Mouse (Mus musculus): ENCODE measurements at regions not wholly inside any gene's neighbourhood (a gene's known extent, or its start where the extent isn't known, plus 50 kb on each side); places are given as distances from the start of the nearest gene placed in this dataset.

DNA sequence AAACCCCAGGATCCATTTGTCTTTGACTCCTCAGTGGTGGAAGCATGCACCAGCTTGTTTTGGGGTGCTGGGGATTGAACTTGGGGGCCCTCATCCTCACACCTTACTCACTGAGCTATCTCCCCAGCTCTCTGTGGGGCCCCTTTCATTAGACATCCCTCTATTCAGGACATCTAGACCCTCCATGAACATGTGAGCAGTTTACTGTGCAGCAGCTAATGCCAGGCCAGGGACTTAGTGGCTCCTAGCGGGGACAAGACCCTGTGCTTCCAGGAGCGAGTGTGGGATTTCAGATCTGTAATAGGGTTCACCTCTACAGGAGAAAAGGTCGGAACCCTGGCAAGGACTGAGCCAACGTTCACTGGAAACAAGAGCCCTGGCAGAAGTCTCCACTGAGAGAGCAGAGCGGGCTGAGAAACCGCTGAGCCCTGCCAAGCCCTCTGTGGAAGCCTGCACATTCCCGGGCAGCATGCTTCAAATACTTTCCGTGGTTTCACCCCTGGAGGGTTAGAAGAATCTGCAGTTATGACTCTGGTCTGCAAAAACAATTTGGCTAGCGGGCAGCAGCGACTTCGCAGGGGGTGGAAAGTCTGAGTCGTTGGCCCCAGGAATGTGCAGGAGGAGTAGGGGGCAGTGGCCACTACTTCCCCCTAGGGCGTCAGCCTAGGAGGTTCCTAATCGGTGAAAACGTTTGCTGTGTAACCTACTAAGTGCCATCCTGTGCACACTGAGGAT, 125.6 kb downstream of the Smad6 start:
- Histone ChIP-seq H3K4me3 (replicated peaks; ENCODE audit: low read length) (no peak overlapping the region), H3K9me3 (ENCODE audit: low read length) (peaks cover 4% of the 10 kb centered on the region), H3K27me3 (ENCODE audit: insufficient read depth, low read length) (peaks cover 17% of the 10 kb centered on the region), H3K4me1 (replicated peaks; ENCODE audit: low read depth, low read length) (0 out of 2 replicates have a peak, but pooled peaks cover 4% of the 10 kb centered on the region), H3K36me3 (ENCODE audit: insufficient read depth, low read length) (no peaks in the 10 kb centered on the region)
- TF ChIP-seq NANOG (IDR thresholded peaks at IDR 0.05; ENCODE audit: borderline replicate concordance, low read length) (no peak), CTCF (conservative IDR thresholded peaks at IDR 0.05; ENCODE audit: low read length) (no peak), POU5F1 (IDR thresholded peaks at IDR 0.05; ENCODE audit: borderline replicate concordance, low read length) (no peak)

DNA sequence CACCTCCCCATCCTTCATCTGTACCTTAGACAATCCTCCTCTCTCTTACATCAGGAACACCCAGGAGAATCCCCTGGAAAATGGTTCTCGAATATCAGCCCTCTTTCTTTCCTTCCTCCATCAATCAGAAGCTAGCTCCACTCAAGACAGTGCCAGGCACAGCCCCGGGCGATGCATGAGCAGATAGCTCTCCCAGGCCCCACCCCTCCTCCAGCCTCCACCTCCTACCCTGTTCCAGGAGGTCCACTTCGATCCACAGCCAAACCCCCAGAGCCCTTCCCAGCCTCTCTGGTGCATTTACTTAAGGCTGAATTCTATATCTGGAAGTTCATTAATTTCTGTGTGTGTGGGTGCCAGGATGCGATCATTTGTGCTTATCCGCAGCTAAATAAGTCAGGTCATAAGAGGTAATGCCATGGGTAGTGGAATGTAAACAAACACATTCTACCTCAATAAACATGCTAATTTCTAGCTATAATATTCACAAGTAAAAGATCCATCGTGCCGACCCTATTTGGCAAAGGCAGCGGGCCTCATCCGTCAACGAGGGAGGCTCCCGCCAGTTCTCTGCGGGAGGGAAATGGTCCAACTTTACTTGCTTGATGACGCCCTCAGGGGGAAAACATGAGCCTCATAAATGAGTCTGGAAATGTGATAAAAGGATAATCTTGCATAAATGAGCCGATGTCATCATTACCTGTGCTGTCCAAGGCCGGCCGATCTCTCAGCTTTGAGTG, 129.5 kb downstream of the Smad6 start:
- Histone ChIP-seq H3K4me3 (replicated peaks; ENCODE audit: low read length) (no peak overlapping the region), H3K4me1 (replicated peaks; ENCODE audit: low read depth, low read length) (0 out of 2 replicates have a peak, but pooled peaks cover 4% of the 10 kb centered on the region), H3K36me3 (ENCODE audit: insufficient read depth, low read length) (no peaks in the 10 kb centered on the region), H3K9me3 (ENCODE audit: low read length) (peaks cover 16% of the 10 kb centered on the region), H3K27me3 (ENCODE audit: insufficient read depth, low read length) (peaks cover 17% of the 10 kb centered on the region)
- no peak for TF ChIP-seq CTCF (conservative IDR thresholded peaks at IDR 0.05; ENCODE audit: low read length)
- TF ChIP-seq POU5F1 (IDR thresholded peaks at IDR 0.05; ENCODE audit: borderline replicate concordance, low read length): no peak
- no peak for TF ChIP-seq NANOG (IDR thresholded peaks at IDR 0.05; ENCODE audit: borderline replicate concordance, low read length)

DNA sequence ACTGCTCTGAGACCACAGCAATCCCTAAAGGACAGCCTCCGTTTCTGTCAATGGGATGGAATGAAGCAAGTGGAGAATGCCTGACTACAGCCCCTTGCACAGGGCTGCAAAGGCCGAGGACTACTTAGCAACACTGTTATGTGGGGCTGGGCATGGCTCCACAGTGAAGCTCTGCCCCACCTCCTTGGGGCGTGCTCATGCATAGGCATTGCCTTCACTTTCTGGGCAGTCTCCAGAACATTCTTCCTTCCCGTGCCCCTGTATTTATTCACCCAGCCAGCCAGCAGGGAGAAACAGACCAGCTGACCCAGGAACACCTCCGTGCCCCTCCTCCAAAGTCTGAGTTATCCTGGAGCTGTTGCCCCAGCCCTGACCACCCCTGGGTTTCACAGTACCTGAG, 131.1 kb downstream of the Smad6 start:
- no peak overlapping the region for H3K4me3 ChIP-seq (replicated peaks; ENCODE audit: low read length)
- no peaks in the 10 kb centered on the region for H3K4me1 ChIP-seq (replicated peaks; ENCODE audit: low read depth, low read length)
- TF ChIP-seq CTCF (conservative IDR thresholded peaks at IDR 0.05; ENCODE audit: low read length) (no peak), POU5F1 (IDR thresholded peaks at IDR 0.05; ENCODE audit: borderline replicate concordance, low read length) (no peak), NANOG (IDR thresholded peaks at IDR 0.05; ENCODE audit: borderline replicate concordance, low read length) (no peak)
- H3K9me3 ChIP-seq (ENCODE audit: low read length): peaks cover 16% of the 10 kb centered on the region
- H3K36me3 ChIP-seq (ENCODE audit: insufficient read depth, low read length): no peaks in the 10 kb centered on the region
- H3K27me3 ChIP-seq (ENCODE audit: insufficient read depth, low read length): peaks cover 7% of the 10 kb centered on the region; the same call in 1 of the 2 replicates

DNA sequence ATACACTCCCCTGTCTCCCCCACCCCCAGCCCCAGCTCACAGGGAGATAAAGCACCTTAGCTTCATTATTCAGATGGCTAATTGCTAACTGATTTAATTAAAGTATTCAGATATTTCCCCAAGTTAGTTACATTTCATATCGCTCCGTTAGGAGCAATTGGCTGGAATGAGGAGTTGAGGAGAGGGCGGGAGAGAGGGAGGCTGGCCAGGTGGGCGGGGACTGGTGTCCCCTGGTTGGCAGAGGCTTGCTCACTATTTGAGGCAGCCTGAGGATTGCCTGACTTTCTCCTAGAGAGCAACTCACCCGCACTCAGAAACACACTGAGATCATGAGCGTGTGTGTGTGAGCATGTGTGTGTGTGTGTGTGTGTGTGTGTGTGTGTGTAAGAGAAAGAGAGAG, 131.8 kb upstream of the Smad3 start:
- Histone ChIP-seq H3K4me3 (replicated peaks; ENCODE audit: low read length) (no peak overlapping the region), H3K4me1 (replicated peaks; ENCODE audit: low read depth, low read length) (no peaks in the 10 kb centered on the region; the same call in 1 of the 2 replicates), H3K9me3 (ENCODE audit: low read length) (peaks cover 16% of the 10 kb centered on the region), H3K27me3 (ENCODE audit: insufficient read depth, low read length) (no peaks in the 10 kb centered on the region; the same call in 1 of the 2 replicates), H3K36me3 (ENCODE audit: insufficient read depth, low read length) (no peaks in the 10 kb centered on the region)
- TF ChIP-seq NANOG (IDR thresholded peaks at IDR 0.05; ENCODE audit: borderline replicate concordance, low read length) (no peak), POU5F1 (IDR thresholded peaks at IDR 0.05; ENCODE audit: borderline replicate concordance, low read length) (no peak)

DNA sequence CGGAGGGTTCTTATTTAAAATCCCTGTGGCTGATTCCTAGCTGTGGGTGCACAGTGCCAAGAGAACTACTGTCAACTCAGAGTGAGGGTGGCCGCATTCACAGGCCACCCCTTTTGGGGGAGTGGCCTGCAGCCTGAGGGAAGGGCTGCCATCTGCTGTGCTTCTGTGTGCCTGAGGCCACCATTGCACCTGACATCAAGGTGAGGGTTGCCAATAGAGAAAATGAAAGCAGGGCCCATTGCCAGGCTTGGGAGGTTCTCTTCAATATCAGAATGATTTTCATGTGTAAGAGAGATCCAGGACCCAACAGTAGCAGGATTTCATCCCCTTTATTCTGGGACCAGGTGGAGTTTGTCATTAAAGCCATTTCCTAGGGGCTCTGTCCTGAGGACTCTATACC, 127.2 kb upstream of the Smad3 start:
- H3K4me3 ChIP-seq (replicated peaks; ENCODE audit: low read length): no peak overlapping the region
- TF ChIP-seq CTCF (conservative IDR thresholded peaks at IDR 0.05; ENCODE audit: low read length) (no peak), NANOG (IDR thresholded peaks at IDR 0.05; ENCODE audit: borderline replicate concordance, low read length) (no peak), POU5F1 (IDR thresholded peaks at IDR 0.05; ENCODE audit: borderline replicate concordance, low read length) (no peak)

DNA sequence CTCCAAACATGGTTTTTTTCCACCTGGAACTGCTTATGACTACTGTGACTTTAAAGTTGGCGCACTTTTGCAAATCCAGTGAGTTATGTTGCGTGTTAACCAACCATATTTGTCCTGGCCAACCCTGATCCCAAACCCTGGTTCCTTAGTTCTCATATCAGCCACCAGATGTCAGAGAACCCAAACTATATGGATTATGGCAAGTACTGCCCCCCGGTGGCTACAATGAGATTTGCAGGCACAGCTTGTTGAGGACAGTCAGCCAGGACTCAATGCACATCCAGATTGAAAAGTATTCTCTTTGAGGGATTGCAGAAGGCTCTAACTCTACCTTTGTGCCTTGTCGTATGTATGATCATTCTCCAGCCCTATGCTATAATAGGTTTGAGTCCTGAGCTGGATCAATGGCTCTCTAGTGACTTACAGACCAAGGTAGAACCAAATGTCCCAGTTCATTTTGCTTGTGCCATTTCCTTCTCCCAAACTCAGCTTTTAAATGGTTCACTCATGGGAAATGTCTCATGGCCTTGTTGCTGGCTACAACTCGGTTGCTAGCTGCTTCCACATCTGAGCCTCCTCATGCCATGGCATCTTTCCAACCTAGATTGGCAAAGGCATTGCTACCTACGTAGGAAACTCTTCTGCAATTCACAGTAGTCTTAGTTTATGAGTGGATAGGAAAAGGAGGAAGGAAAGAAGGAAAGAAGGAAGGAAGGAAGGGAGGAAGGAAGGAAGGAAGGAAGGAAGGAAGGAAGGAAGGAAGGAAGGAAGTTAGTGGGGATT, 126.1 kb upstream of the Smad3 start:
- Histone ChIP-seq H3K36me3 (ENCODE audit: insufficient read depth, low read length) (no peaks in the 10 kb centered on the region), H3K27me3 (ENCODE audit: insufficient read depth, low read length) (no peaks in the 10 kb centered on the region; the same call in 1 of the 2 replicates), H3K4me3 (replicated peaks; ENCODE audit: low read length) (no peak overlapping the region), H3K9me3 (ENCODE audit: low read length) (no peaks in the 10 kb centered on the region), H3K4me1 (replicated peaks; ENCODE audit: low read depth, low read length) (peaks cover 28% of the 10 kb centered on the region)
- TF ChIP-seq CTCF (conservative IDR thresholded peaks at IDR 0.05; ENCODE audit: low read length) (peak; percentile 78), NANOG (IDR thresholded peaks at IDR 0.05; ENCODE audit: borderline replicate concordance, low read length) (no peak)

More for the DNA sequence above, 127.2 kb upstream of the Smad3 start:
- H3K9me3 ChIP-seq (ENCODE audit: low read length): no peaks in the 10 kb centered on the region
- no peaks in the 10 kb centered on the region for H3K36me3 ChIP-seq (ENCODE audit: insufficient read depth, low read length)
- peaks cover 18% of the 10 kb centered on the region for H3K4me1 ChIP-seq (replicated peaks; ENCODE audit: low read depth, low read length)
- H3K27me3 ChIP-seq (ENCODE audit: insufficient read depth, low read length): no peaks in the 10 kb centered on the region; the same call in 1 of the 2 replicates

DNA sequence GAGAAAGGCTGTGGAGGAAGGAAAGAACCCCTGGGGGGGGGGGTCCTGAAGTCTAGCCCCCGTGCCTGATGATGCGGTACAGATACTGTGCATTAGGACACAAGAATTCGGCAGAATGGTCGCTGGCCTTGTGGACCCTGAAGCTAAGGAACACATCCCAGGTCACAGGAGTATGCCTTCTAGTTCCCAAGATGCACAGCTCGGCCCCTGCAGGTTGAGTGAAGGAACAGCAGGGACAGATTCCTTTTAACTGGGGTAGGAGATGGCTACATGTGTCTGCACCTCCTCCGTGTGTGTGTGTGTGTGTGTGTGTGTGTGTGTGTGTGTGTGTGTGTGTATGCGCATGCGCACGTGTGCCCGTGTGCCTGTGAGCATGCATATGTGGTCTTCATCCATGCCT, 123.9 kb upstream of the Smad3 start:
- no peaks in the 10 kb centered on the region for H3K9me3 ChIP-seq (ENCODE audit: low read length)
- H3K4me1 ChIP-seq (replicated peaks; ENCODE audit: low read depth, low read length): peaks cover 49% of the 10 kb centered on the region
- H3K27me3 ChIP-seq (ENCODE audit: insufficient read depth, low read length): no peaks in the 10 kb centered on the region; the same call in 1 of the 2 replicates
- 0 out of 2 replicates have a peak overlapping the region, but pooled peaks have one; percentile 58 for H3K4me3 ChIP-seq (replicated peaks; ENCODE audit: low read length)
- peak; percentile 29; the same call in 1 of the 2 replicates for TF ChIP-seq CTCF (conservative IDR thresholded peaks at IDR 0.05; ENCODE audit: low read length)
- no peak for TF ChIP-seq NANOG (IDR thresholded peaks at IDR 0.05; ENCODE audit: borderline replicate concordance, low read length)
- H3K36me3 ChIP-seq (ENCODE audit: insufficient read depth, low read length): no peaks in the 10 kb centered on the region

DNA sequence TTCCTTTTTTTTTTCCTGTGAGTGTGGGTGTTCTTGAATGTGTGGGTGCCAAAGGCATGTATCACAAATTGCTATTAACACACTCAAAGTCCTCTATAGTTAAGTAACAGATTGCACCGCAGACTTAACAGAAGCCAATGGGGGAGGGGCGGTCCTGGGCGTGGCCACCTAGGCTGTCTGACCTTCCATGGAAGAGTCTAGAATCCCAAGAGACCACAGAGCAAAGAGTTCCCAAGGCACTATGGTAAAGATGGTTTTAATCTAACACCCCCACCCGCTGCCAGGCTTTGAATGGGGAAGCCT, 123.4 kb upstream of the Smad3 start:
- Histone ChIP-seq H3K4me3 (replicated peaks; ENCODE audit: low read length) (peak overlapping the region; percentile 58; the same call in 1 of the 2 replicates), H3K9me3 (ENCODE audit: low read length) (no peaks in the 10 kb centered on the region), H3K4me1 (replicated peaks; ENCODE audit: low read depth, low read length) (peaks cover 54% of the 10 kb centered on the region), H3K36me3 (ENCODE audit: insufficient read depth, low read length) (no peaks in the 10 kb centered on the region), H3K27me3 (ENCODE audit: insufficient read depth, low read length) (no peaks in the 10 kb centered on the region; the same call in 1 of the 2 replicates)
- no peak for TF ChIP-seq CTCF (conservative IDR thresholded peaks at IDR 0.05; ENCODE audit: low read length)
- TF ChIP-seq POU5F1 (IDR thresholded peaks at IDR 0.05; ENCODE audit: borderline replicate concordance, low read length): no peak
- TF ChIP-seq NANOG (IDR thresholded peaks at IDR 0.05; ENCODE audit: borderline replicate concordance, low read length): no peak

Measured in E14TG2a.4 (cell line).